Mouse (Mus musculus) frontal cortex, adult (tissue): ENCODE data around the gene Dera.
"Not testable (repeated sequence)": the region's sequence is repeated elsewhere in the genome, so short reads cannot be mapped to it uniquely, and the experiment has no call there.

Experiments
- ATAC-seq: cut with Nextera tagmentation; 2 replicates; pipeline ENCODE4 v1.9.2; 2017; ENCODE audit warnings: mild to moderate bottlenecking, moderate library complexity, mixed read lengths; ENCODE audit not compliant: low TSS enrichment

The Dera gene

DNA sequence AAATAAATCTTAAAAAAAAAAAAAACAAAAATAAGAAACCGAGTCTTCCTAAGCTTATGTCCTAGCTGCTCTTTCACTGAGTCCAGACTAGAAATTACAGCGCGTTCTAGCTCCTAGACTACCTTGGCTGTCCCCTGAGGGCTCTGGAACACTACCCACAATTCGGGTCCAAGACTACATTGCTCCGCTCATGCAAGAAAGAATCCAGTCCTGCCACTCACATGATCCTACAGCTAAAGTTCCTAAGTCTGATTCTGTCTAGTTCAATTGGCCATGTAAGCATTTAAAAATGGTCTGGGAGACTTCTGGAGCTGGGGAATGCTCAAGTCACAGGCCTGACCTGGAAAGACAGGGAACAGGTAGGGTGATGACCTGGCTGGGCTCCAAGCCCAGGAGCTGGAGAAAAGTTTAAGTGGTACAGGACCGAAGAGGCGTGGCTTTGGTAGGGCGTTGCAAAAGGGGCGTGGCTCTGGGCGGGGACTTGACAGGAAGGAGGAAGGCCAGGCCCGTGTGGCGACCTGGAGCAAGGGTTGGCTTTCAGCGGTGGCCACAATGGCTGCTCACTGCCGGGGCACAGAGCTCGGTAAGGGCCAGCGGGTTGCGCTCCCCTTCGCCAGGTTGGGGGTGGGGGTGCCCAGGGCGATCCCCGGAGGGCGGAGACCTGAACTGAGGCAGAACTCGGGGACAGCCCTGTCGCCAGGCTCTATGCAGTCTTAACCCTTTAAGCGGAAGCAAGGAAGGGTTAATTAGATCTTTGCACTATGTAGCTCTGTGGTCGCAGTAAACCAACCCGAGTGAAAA, at the start of gene Dera:
Gene Dera, plus strand, starts transcription at position 491 of the 801 bp plus-strand sequence.
- ATAC-seq = peak; percentile 67

DNA sequence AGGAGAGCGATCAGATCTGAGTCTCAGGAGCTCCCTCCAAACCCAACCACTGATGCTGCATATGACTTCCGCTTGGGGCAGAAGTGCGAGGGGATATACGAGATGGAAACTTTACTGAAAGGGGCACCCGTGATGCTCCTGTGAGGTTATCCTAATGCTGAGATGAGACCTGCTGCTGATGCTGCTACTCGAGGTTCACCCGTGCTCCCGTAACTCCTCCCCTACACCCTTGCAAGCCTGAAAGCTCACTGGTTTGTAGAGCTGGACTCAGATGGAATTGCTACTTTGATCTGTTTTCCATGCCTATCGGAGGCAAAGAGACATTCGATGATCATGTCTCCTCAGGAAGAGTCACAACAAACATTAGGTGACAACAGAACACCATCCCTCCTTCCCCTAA, 48.1 kb upstream of the Dera start:
- ATAC-seq = no peak

DNA sequence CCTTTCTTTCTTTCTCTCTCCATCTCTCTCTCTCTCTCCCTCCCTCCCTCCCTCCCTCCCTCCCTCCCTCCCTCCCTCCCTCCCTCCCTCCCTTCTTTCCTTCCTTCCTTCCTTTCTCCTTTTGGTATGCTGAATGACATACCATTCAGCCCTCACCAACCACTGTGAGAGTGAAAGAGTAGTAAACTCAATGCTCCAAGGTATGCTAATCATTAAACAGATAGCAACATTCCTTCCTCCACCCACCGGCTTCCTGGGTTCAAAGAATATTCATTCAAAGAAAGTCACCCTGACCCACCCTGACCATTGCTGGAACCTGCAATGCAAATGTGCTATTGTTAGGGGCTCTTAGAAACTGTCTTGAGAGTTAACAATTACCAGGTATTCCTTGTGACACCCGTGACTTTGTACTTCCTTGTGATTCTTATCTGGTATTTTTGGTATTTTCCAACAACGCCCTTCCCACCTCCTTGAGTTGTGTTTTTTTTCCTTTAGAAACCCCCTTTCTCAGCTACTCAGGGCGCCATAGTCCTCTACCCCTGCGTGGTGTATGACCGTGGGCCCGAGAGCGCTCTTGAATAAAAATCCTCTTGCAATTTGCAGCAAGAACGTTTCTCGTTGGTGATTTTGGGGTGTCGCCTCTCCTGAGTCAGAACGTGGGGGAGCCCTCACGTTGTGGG, 45.5 kb upstream of the Dera start:
- ATAC-seq = not testable (repeated sequence)

DNA sequence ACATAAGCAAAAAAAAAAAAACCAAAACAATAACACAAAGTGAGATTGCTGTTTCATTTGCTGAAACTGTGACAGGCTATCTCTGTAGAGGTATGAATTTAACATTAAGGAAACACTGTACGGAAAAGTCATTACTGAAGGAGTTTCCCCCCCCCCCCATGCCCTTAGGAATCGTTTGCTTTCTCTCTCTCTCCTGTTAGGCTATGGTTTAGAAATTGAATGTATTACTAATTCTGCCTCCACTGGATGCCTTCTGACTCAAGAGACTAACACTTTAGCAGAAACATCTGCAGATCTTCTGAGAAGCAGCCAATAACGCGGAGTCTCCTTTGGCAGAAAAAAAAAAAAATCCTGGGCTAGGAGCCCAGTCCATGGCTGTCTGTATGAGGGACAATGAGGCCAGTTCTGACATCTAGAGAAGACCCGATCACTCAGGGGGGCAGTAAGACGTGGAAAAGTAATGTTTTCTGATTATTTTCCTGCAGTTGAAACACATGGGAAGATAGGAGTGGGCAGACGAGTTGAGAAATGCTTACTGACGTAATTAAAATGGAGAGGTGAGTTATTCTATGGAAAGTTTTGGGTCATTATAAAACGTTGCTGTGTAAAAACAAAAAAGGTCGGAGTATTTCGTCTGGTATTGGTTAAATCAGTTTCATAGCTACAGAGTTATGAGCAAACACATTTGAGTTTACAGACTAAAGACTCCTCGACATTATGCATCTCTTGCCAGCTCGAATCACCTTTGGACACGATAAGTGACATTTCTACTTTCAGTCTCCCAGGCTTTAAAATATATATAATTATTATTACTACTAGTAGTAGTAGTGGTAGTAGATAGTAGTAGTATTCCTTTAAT, 43.9 kb upstream of the Dera start:
- no peak for ATAC-seq

DNA sequence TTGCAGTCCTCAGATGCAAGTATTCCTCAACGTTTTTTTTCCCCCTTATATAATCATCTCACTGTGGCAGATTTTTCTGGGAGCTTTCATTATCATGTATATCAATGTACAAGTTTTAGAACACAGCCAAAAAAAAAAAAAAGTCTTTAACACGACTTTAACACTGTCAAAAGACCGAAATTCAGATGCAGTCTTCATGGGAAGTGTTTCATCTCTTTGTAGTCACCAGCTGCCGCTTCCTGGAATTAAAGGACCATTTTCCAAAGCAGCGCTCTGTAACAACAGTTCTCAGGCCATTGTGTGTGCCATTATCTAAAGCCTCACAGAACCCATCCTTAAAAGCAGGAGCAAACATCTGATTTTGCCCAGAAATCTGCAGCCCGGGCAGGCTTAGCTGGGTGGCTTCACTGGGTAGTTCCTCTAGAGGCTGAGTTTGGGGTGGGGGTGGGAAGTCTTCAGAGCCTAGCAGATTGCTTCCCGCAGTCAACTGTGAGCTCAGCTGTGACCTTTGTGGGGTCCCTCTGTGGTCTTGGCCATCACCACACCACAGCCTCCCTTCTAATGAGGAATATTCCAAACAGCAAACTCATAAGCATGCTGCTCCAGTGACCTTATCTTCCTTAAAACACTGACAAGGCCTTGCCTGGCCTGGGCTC, 41.6 kb upstream of the Dera start:
- ATAC-seq = peak; percentile 60

DNA sequence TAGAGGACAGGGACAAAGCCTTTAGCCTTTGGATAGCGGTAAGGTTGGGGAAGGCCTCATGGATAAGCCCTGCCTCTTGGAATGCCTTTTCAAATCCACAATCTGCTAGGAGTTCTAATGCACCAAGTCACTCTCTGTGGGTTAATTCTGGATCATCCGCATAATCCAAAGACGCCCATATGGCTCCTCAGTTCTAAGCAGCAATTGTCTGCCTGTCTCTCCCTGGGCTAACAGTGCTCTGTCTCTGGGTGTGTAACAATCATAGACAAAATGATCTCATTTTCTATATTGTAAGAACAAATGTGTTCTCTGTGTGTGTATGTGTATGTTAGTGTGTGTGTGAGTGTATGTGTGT, 41.1 kb upstream of the Dera start:
- peak; percentile 74; the same call in 1 of the 2 replicates for ATAC-seq

DNA sequence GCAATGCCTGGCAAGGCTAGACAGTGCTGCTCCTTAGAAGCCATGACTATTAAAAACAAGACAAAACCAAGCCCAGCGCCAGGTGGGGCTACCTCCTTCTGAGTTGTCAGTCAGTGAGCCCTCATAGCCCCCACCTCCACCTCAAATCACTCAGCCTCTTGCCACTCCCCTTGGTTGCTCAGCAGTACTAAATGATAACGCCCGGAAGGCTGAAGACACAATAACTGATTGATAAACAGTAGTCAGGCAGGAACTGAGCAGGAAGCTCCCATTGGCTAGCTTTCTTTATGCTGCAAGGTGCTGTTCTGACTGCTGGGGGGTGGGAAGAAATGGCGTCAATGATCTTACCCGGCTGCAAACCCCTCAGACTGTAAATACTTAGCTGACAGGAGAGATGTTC, 37.5 kb upstream of the Dera start:
- no peak for ATAC-seq

DNA sequence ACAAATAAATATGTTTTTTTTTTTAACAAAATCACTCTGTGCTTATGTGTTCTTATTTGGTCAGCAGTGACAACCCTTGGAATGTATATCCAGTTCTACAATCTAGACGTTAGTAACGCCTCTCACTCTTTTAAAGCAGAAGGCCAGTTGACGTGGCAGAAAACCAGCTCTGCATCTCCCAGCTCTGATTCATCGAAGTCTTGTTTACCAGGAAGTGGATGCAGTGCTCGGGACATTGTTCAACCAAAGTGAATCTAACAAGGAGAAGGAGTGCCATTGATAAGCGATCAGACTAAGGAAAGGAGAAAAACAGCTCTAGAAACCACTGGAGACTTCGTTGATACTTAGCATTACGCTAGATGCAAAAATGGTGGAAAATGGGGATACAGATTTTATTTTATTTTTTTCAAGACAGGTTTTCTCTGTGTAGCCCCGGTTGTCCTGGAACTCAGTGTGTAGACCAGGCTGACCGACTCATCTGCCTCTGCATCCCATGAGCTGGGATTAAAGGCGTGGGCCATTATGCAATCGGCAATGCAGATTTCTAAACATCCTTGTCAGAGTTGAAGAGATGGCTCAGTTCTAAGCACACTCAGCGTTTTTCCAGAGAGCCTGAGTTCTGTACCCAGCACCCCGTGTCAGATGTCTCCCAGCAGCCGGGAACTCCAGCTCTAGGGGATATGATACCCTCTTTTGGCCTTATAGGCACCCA, 32.0 kb upstream of the Dera start:
- ATAC-seq = no peak

DNA sequence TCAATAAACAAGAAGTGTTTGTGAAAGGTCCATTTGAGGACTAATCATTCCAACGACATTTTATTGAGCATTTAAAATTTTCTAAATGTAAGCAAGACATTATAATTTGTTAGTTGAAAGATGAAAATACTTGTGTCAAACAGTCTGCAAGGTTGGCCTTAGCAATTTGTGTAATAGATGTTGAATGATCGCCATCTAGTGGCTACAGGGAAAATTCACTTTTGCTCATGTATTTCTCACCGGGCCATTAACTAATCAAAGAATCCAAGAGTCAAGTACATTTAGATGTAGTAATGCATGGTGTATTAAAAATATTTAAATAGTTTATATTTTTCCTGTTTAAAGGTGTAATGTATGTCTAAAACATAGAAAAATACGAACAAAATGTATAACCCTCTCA, 30.4 kb upstream of the Dera start:
- ATAC-seq = peak; percentile 81

DNA sequence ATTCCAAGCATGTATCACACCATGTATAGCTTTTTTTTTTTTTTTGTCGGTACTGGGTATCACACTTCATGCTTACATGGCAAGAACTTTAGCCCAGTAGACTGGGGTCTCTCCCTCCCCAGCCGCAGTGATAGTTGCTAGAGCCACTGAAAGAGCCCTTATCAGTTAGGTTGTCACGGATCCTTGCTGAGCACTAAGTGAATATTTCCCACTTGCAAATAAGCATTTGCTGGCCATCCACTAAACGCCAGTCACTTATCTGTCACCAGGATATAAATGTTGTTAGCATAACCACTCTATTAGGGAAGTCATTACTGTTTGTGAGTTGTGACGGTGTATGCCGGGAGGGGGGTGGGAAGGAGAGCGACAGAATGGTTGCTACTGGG, 19.9 kb upstream of the Dera start:
- no peak; the same call in 1 of the 2 replicates for ATAC-seq

DNA sequence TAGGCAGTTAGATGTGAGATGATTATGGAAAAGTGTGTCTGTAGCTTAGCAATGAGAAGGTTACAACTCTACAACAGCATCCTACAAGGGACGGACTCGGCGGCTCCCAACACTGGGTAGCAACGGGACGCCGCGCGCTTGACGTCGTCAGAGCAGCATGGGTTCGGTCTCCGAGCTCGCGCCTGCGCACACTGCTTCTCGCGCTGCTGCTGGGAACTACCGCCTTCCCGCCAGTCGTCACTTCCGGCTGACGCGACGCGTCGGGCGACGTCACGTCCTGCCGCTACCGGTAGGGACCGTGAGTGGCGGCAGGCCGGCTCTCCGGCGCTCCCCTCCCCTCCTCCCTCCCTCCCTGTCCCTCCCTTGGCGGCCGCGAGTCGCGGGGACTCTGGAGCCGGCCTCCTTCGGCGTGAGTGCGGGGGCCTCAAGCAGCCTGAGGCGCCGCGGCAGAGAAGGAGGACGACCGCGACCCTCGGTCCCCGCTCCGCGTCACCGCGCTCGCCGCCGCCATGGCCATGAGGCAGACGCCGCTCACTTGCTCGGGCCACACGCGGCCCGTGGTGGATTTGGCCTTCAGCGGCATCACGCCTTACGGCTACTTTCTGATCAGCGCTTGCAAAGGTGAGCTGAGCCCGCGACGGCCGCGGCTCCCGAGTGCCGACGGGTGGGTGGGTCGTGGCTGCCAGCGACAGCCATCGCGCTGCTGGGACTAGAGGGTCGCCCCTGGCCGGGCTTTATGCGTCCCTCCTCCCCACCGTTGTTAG, 19.3 kb upstream of the Dera start, which contains the start of gene Strap:
Gene Strap, plus strand, starts transcription at position 233 of the 764 bp plus-strand sequence.
- peak; percentile 99 for ATAC-seq

DNA sequence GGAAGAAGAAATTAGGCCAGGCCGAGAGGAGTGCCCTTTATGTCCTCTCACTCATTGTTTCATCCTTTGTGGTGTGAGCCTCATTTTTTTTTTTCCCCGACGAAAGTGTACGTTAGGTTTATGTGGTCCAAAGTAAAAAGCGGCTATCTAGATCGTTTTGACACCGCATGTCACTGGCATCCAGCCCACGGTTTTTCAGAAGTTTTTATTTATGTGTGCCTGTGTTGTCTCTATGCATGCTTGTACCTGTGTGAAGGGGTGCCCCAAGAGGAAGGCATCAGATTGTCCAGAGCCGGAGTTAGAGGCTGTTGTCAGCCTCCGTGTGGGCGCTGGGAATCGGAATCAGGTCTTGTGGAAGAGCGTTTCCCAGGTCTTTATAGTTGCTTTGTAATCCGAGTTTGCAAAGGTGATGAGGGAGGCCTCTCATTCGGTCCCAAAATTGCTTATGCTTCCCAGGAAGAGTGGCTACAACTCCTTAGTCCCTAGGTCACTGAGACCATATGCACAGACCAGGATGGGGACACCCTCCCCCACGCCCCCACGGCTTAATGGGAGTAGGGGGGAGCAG, 18.6 kb upstream of the Dera start:
- ATAC-seq = no peak

DNA sequence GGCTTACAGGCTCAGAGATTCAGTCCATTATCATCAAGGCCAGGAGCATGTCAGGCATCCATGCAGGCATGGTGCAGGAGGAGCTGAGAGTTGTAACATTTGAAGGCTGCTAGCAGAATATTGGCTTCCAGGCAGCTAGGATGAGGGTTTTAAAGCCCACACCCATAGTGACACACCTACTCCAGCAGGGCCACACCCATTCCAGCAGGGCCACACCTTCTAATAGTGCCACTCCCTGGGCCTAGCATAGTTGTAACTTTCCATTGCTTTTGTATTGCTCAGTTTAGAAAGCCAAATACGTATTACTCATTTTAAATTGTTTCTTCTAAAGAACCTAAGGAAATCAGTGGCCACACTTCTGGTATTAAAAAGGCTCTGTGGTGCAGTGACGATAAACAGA, 13.4 kb upstream of the Dera start:
- ATAC-seq = no peak

DNA sequence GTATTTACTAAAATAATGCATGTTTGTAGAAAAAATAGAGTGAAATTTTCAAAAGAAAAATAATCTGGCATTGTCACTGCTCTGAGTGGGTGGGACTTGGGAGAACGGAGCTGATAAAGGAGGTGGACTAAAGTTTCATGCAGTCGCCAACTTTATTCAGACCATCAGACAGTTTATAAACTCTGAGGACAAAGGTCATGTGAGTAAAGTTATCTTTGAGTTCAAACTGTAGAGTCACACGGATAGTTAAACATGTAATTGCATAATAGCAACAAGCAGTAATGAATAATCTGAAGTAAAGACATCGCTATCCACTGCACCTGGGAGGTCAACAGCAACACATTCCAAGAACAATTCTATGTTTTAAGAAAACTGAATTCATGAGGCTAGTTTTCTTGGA, 9.6 kb upstream of the Dera start:
- ATAC-seq = no peak

DNA sequence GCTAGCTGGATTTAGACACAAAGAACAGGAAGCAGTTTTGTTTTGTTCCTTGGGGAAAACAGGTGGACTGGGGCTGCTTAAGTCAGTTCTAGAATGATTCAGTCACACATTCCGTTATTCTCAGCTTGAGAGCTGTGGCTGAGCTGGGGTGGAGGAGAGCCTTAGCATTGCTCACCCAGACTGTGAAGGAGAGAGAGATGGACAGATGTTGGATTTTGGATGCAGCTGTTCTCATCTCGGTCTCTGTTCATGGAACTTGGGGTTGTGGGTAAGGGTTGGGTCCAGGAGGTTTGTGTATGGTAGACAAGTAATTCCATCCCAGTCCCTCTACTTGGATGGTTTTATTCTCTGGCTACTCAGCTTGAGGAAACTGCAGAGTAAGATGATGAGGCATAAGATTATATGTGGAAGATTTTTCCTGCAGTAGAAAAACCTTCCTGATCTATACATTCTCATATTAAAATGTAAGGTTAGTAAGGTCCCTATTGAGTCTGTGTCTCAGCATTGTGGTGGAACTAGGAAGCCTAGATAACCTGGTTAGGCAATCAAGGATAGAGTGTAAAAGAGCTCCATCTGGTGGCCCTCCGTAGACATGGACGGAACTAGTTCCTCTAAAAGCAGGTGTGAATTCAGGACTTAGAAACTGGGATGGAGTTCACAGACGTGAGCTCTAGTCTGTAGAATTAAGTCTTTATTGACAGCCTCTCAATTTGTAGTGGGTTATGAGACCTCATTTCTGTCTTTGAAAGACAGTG, 7.0 kb upstream of the Dera start:
- peak; percentile 90 for ATAC-seq

DNA sequence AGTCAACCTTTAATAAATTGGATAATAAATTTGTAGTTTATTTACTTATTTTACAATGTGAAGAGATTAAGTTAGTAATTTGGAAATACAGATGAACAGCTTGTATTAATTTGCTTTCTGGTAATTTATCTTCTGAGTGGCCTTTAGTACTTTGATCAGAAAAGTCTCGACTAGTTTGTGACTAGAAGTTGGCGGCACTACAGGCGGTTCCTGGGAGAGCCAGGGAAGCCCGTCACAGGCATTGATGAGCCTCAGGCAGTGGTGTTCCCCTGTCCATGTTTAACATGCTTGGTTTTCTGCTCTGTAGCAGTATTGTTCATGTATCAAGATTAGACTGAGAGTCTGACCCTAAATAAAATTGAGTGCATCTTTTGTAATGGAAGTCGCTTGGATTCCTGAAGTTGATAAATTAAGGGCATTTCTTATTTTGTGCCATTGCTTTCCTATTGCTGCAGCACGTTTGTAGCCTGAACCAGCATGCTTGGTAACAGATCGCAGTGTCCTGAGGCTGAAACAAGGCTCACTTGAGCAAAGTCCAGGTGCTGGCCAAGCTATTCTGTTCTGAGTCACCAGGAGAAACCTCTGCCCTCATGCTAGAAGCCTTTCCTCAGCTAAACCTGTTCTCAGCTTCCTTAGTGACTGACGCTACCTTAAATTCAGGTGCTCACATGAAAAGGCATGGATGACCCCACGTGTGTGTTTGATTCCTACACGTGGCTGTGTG, 2.6 kb upstream of the Dera start:
- ATAC-seq = no peak

DNA sequence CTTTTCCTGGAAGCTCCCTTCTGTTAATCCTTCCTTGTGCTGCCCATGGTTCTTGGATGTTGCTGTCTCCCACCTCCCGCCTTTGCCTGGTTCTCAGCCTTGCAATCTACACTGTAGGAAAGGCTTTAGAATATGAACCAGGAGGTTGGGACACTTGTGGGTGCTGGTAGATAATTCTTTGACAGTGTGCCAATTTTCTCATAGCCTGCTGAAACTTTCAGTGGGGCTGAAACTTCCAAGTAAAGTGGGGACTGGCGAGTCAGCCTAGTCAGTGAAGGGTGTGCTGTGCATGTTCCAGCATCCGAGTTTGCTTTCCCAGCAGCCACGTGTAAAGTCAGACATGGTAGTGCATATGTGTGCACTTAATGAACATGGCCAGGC, 2.1 kb upstream of the Dera start:
- ATAC-seq = no peak

DNA sequence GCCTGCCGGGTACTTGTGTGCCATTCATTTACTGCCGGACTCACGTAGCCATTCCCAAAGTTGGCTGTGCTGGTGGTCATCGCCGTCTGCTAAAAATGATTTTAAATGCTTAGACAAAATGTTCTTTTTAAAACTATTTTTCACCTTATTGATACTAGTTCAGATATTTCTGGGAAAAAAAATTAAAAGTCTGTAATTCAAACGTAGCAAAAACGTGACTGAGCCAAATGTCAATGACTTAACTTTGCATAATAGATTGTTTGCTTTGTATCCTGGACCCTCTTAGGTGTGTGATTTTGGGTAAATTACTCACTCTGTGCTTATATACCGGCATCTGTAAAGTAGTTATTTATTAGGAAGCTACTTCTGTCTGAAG, 499 bp downstream of the Dera start:
- no peak for ATAC-seq

DNA sequence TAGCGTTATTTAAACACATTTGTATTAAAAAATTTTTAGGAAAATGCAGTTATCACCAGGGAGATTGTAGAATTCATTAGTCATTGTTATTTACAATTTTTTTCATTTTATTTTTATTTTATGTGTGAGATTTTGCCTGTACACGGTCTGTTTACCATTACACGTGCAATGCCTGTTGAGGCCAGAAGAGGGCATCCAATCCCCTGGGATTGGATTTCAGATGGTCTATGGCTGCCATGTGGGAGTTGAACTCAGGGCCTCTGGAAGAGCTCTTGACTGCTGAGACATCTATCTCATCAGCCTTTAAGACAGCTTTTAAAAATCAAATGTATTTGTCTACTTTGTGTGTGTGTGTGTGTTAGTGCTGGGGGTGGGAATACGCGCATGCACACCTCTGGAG, 2.0 kb downstream of the Dera start:
- ATAC-seq = no peak
